ENCODE assay signal across 14 mouse cellular contexts in the genomic region with DNA sequence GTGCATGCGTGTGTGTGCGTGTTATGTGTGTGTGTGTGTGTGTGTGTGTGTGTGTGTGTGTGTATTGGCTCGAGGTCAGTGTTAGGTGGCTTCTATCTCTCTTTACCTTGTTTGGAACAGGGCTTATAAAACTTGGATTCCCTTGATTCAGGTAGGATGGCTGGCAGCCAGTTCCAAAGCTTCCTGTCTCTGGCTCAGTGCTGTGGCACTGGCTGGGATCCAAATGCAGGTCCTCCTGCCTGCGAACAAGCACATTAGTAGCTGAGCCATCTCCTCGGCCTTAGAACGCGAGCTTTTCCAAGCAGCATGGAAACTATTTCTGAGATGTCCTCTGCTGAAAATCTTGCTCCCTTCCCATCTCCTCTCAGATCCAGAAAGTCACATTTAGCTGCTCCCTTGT. TPM values are rescaled to one million over a fixed set of nuclear protein-coding genes. Genes with fewer than 3 reads are reported as not detected.
"Had no signal": no experiment of that assay in that cellular context is flagged by ENCODE, and none has a peak within 500 bp of the region (broad histone marks: within the 10 kb centered on the region; RNA-seq: fewer than 3 reads in every experiment).

No protein-coding gene starts in this region.

- H3K9ac ChIP-seq: kidney, embryonic 15.5 days; limb, embryonic 15.5 days; liver, embryonic 14.5 days; midbrain, embryonic 13.5 days; neural tube, embryonic 15.5 days had no signal

- H3K27ac ChIP-seq: kidney, embryonic 15.5 days; limb, embryonic 15.5 days; liver, embryonic 14.5 days; midbrain, embryonic 13.5 days; neural tube, embryonic 15.5 days had no signal

- H3K36me3 ChIP-seq: kidney, embryonic 15.5 days; limb, embryonic 15.5 days; midbrain, embryonic 13.5 days; neural tube, embryonic 15.5 days had no signal

- H3K4me1 ChIP-seq: limb, embryonic 15.5 days; midbrain, embryonic 13.5 days; neural tube, embryonic 15.5 days had no signal

- H3K4me3 ChIP-seq: kidney, embryonic 15.5 days; limb, embryonic 15.5 days; midbrain, embryonic 13.5 days; myocyte; neural tube, embryonic 15.5 days had no signal

- ATAC-seq: midbrain, embryonic 13.5 days had no signal

- DNase-seq: kidney, postnatal 14 days; layer of hippocampus, adult 9-11 months; layer of hippocampus, postnatal 36 days; lung, adult 18-20 months; right cerebral cortex, adult 18-20 months; right cerebral cortex, postnatal 25 days had no signal

- H3K9me3 ChIP-seq: kidney, embryonic 15.5 days; limb, embryonic 15.5 days; midbrain, embryonic 13.5 days; neural tube, embryonic 15.5 days had no signal

- H3K27me3 ChIP-seq: kidney, embryonic 15.5 days; limb, embryonic 15.5 days; midbrain, embryonic 13.5 days; neural tube, embryonic 15.5 days had no signal

- H3K4me2 ChIP-seq: kidney, embryonic 15.5 days; limb, embryonic 15.5 days; midbrain, embryonic 13.5 days; neural tube, embryonic 15.5 days had no signal

RNA-seq across cellular contexts. Expression of a gene that starts 1.7 kb away (rescaled TPM):
- total RNA-seq: megakaryocyte-erythroid progenitor cell, adult 5-6 weeks had no signal
- polyA plus RNA-seq: lung, embryonic 16.5 days had no signal
